Mouse (Mus musculus): Measurements from ENCODE around the gene Mlip. TPM values are rescaled to one million over a fixed set of nuclear protein-coding genes. Genes with fewer than 3 reads are reported as not detected.
"Not testable (repeated sequence)": the region's sequence is repeated elsewhere in the genome, so short reads cannot be mapped to it uniquely, and the experiment has no call there.

Mlip gene
- total RNA-seq, 2 experiments from 2014 or later: 77.3 to 100 TPM

DNA sequence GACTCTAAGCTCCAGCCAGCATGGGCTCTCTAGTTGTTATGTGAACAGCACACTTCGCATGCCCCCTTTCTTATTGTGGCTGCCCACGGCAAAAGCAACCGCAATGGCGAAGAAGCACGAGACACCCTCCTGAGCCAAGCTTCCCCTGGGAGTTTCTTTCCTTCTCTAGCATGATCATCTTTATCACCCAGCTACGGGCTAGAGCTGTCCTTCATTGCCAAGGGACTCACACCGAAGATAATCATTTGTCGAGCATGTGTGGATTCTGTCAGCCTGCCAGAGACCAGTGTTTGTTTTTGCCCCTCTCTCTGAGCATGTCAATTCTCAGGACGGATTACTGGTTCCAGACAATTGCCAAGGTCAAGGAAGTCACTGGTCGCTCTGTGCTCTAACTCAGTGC, 24.9 kb upstream of the Mlip start:
- no peak overlapping the region for H3K27ac ChIP-seq
- H3K4me3 ChIP-seq: peak overlapping the region; percentile 47
- TF ChIP-seq CTCF (IDR thresholded peaks at IDR 0.05): no peak
- DNase-seq: no peak
- intact Hi-C loops (cut with DNase I): loop anchor here (10.0 kb wide), 1 partner anchor 213 kb away; no protein-coding TSS in a partner anchor

DNA sequence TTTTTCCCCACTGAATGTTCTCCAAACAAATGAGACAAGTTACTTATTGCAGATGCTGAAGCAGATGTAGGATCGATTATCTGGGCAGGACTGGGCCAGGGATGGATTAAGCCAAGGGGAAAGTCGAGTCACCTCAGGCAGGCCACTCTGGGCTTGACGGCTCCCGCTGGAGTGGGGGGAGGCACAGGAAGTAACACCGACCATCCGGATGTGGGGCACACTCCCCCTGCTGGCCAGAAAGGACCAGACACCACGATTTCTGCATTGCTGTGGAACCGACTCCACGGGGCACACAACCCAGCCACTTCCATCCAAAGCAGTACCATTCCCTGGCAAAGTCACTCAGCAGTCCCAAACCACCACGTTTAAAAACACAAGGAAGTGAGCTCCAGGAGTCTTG, 24.3 kb upstream of the Mlip start:
- peak; percentile 70 for TF ChIP-seq CTCF (IDR thresholded peaks at IDR 0.05)
- peak; percentile 75 for DNase-seq
- Histone ChIP-seq H3K27ac (no peak overlapping the region), H3K4me3 (peak overlapping the region; percentile 47)
- intact Hi-C loops (cut with DNase I): loop anchor here (10.0 kb wide), 1 partner anchor 212 kb away; no protein-coding TSS in a partner anchor

- Histone ChIP-seq H3K4me3 (no peak overlapping the region), H3K27ac (no peak overlapping the region)
- no peak for DNase-seq
- intact Hi-C loops (cut with DNase I): loop anchor here (10.0 kb wide), 1 partner anchor 212 kb away; no protein-coding TSS in a partner anchor
- no peak for TF ChIP-seq CTCF (IDR thresholded peaks at IDR 0.05)
Measured at GRCm38 (mm10) chr9:77376561-77376960, 23.8 kb upstream of the Mlip start.

- no peak for DNase-seq
- intact Hi-C loops (cut with DNase I): loop anchor here (10.0 kb wide), 1 partner anchor 206 kb away; no protein-coding TSS in a partner anchor
- H3K27ac ChIP-seq: no peak overlapping the region
- no peak overlapping the region for H3K4me3 ChIP-seq
- no peak for TF ChIP-seq CTCF (IDR thresholded peaks at IDR 0.05)
Measured at GRCm38 (mm10) chr9:77370706-77371105, 17.9 kb upstream of the Mlip start.

DNA sequence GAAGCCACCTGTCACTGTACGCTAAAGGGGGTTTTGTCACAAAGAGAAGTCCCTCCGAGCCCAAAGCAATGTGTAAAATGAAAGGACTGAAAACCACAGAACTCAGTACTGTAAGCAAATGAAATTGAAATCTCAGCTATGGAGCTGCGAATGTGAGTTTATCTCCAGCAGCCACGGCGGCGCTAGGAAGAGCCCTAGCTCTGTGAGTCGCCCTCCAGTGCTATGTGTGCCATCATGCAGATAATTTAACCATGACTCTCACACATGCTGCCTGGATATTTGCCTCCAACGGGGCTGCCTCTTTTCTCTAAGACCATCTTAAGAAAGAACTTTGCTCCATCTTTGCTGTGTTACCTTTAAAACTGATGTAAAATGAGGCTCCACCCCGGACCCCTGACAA, 16.5 kb upstream of the Mlip start:
- Histone ChIP-seq H3K27ac (no peak overlapping the region; the same call in 1 of the 2 replicates), H3K4me3 (peak overlapping the region; percentile 60)
- DNase-seq: no peak
- TF ChIP-seq CTCF (IDR thresholded peaks at IDR 0.05): peak; percentile 30; the same call in 1 of the 2 replicates
- intact Hi-C loops (cut with DNase I): no loop called here

DNA sequence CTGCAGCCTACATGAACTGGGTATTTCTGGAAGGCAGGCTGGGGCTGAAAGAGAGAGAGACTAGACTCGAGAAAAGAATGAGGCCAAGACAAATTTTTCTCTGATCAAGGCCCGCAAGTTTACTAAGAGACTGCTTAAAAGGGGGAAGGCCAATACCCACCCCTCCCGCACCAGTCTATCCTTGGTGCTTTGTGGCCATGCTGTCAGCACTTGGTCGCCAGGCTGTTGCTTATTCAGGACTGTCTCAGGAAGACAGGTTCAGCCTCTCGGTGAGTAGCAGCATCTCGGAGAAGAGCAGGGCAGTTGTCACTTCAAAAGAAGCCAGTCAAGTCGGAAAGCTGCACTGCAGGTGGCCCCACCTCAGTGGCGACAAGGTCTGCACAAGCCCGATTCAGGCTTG, 11.9 kb upstream of the Mlip start:
- DNase-seq; intact Hi-C loops (cut with DNase I); H3K27ac ChIP-seq; H3K4me3 ChIP-seq: not testable (repeated sequence)

- DNase-seq: no peak
- Histone ChIP-seq H3K27ac (no peak overlapping the region), H3K4me3 (no peak overlapping the region)
- no peak for TF ChIP-seq CTCF (IDR thresholded peaks at IDR 0.05)
- intact Hi-C loops (cut with DNase I): no loop called here
Measured at GRCm38 (mm10) chr9:77362906-77363305, 10.1 kb upstream of the Mlip start.

GRCm38 (mm10) chr9:77360654-77361053, 7.9 kb upstream of the Mlip start:
- H3K27ac ChIP-seq: no peak overlapping the region
- TF ChIP-seq CTCF (IDR thresholded peaks at IDR 0.05): no peak
- intact Hi-C loops (cut with DNase I): no loop called here
- DNase-seq: no peak
- no peak overlapping the region for H3K4me3 ChIP-seq

DNA sequence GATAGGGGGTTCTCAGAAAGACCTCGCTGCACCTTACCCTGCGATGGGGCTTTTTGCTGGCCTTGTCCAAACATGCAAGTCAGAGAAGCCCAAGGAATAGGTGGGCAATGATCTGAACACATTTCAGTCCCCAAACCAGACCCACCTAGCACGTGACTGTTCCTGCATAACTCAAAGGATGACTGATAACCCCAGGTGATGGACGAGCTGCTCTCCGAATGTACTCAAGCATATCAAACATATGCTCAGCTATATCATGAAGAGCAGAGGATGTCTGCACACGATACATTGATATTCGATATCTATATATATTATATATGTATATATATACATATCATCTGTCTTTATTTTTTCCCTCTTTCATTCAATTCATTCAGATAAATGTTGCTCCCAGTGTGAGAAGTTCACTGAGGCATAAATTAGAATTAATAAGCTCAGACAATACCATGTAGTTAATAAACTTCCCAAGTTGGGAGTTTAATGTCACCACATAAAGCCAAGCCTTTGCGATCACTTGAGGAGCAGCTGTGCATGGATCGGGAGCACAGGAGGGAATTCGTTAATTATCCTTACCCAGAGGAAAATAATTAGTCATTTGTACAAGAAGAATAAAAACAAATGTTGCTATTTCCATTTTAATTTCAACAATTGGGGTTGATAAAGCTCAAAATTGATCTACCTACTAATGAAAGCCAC, 6.7 kb upstream of the Mlip start:
- TF ChIP-seq CTCF (IDR thresholded peaks at IDR 0.05): no peak
- Histone ChIP-seq H3K27ac (no peak overlapping the region), H3K4me3 (no peak overlapping the region)
- no peak for DNase-seq
- intact Hi-C loops (cut with DNase I): no loop called here

- TF ChIP-seq CTCF (IDR thresholded peaks at IDR 0.05): peak; percentile 51
- DNase-seq: no peak
- intact Hi-C loops (cut with DNase I): no loop called here
- H3K27ac ChIP-seq: no peak overlapping the region
- no peak overlapping the region for H3K4me3 ChIP-seq
Measured at GRCm38 (mm10) chr9:77353942-77354341, 1.2 kb upstream of the Mlip start.

DNA sequence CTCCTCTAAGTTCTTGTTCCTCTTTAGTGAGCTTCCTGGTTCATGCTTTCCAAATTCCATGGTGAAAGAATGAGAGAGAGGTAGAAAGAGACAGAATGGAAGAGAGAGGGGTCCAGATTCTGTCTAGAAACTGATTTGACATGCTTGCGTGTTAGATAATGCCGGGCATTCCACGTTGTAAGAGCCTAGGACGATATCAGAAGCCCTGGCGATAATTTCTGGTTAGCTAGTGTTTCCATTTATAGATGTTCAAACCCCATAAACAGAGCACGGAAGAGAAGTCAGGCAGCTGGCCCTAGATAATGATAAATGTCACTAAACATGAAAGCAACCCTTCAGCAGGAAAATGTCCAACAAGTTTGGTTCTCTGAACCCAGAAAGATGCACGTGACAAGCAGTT, 5.1 kb downstream of the Mlip start:
- peak; percentile 19 for DNase-seq
- Histone ChIP-seq H3K27ac (peak overlapping the region; percentile 92), H3K4me3 (peak overlapping the region; percentile 72)
- no peak for TF ChIP-seq CTCF (IDR thresholded peaks at IDR 0.05)
- intact Hi-C loops (cut with DNase I): loop anchor here (2.0 kb wide), 2 partner anchors 37 to 71 kb away; no protein-coding TSS in a partner anchor

- peak overlapping the region; percentile 92 for H3K27ac ChIP-seq
- peak overlapping the region; percentile 72 for H3K4me3 ChIP-seq
- no peak for TF ChIP-seq CTCF (IDR thresholded peaks at IDR 0.05)
- intact Hi-C loops (cut with DNase I): no loop called here
- no peak for DNase-seq
Measured at GRCm38 (mm10) chr9:77344318-77344717, 8.5 kb downstream of the Mlip start.

DNA sequence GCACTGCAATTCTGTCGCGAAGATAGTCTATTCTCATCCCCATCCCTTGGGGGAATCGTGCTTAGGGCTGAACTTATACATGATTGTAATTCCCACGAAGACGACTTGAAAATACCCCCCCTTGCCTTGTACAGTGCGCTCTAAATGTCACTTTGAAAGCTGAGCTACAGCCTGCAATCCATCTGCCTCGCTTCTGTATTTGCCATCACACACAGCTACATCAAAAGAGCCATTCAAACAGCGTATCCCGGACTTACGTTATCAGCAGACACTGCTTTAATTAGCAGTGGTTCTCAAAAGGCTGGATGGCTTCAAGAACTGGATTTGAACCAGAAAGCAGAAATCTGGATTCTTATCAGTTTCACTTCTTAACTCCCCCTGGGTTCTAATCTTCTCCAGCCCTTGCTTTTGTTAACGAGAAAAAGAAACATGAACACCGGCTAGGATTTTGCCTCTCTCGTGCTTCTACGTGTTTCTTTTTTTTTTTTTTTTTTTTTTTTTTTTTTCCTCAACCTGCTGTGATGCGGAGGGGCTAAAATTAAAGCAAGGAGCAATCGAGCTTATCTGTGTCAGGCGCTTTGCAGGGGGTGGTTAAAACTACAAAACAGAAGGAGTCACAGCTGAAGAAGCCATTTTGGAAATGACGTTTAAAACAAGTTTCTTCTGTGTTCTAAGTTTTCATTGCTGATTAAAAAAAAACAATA, 12.5 kb downstream of the Mlip start:
- intact Hi-C loops (cut with DNase I): no loop called here
- peak overlapping the region; percentile 89 for H3K27ac ChIP-seq
- no peak for TF ChIP-seq CTCF (IDR thresholded peaks at IDR 0.05)

More for the DNA sequence above, 12.5 kb downstream of the Mlip start:
- DNase-seq: peak; percentile 32
- H3K4me3 ChIP-seq: peak overlapping the region; percentile 67

Measured in gastrocnemius, adult 2 months (tissue).